Mouse (Mus musculus): Measurements from ENCODE around the gene Pdzd7. TPM values are rescaled to one million over a fixed set of nuclear protein-coding genes. Genes with fewer than 3 reads are reported as not detected.
A peak's percentile ranks its signal among the peaks of the same experiment; 100 is the strongest.

Gene Pdzd7
- total RNA-seq, 1 experiment, result 0.45 TPM

GRCm38 (mm10) chr19:45013581-45014225 lies 31.8 kb downstream of the Pdzd7 start:
- no peak overlapping the region for H3K4me3 ChIP-seq (ENCODE audit: insufficient read depth in 1 of 2, low read depth in 1 of 2, low read length in 2 of 2, poor library complexity in 1 of 2, severe bottlenecking in 1 of 2)
- H3K9ac ChIP-seq (ENCODE audit: insufficient read depth, low read depth, low read length, poor library complexity, severe bottlenecking), result no peak overlapping the region
- H3K36me3 ChIP-seq (ENCODE audit: control insufficient read depth, insufficient read depth, low read length, poor library complexity, severe bottlenecking), result peaks cover 28% of the 10 kb centered on the region
- in situ Hi-C loops (cut with MboI; ENCODE audit: low sequenced_read_pairs in 2 of 2, unreplicated experiment in 2 of 2), result no loop called here
- TF ChIP-seq CHD2 (IDR thresholded peaks at IDR 0.05; ENCODE audit: low read depth, low read length) (no peak), MAFK (IDR thresholded peaks at IDR 0.05; ENCODE audit: insufficient read depth, low read depth, low read length) (no peak), HCFC1 (IDR thresholded peaks at IDR 0.05; ENCODE audit: borderline replicate concordance, insufficient read depth, low read length) (no peak), ZNF384 (IDR thresholded peaks at IDR 0.05; ENCODE audit: low read depth, low read length) (no peak), ZC3H11A (IDR thresholded peaks at IDR 0.05; ENCODE audit: borderline replicate concordance, low read depth, low read length) (no peak)
- H3K27ac ChIP-seq (ENCODE audit: insufficient read depth, low read depth, low read length, poor library complexity, severe bottlenecking), result 0 out of 2 replicates have a peak overlapping the region, but pooled peaks have one; percentile 9
- DNase-seq (ENCODE audit: low read depth, low spot score), result no peak
- H3K9me3 ChIP-seq (ENCODE audit: control insufficient read depth, insufficient read depth, low read depth, low read length), result no peaks in the 10 kb centered on the region
- peaks cover 12 to 17% of the 10 kb centered on the region in 2 experiments for H3K4me1 ChIP-seq (ENCODE audit: control insufficient read depth in 2 of 2, insufficient read depth in 2 of 2, low read length in 2 of 2, poor library complexity in 1 of 2)

GRCm38 (mm10) chr19:45012636-45013035 lies 32.9 kb downstream of the Pdzd7 start:
- Histone ChIP-seq H3K9me3 (ENCODE audit: control insufficient read depth, insufficient read depth, low read depth, low read length) (no peaks in the 10 kb centered on the region), H3K36me3 (ENCODE audit: control insufficient read depth, insufficient read depth, low read length, poor library complexity, severe bottlenecking) (peaks cover 37% of the 10 kb centered on the region), H3K4me1 (ENCODE audit: control insufficient read depth in 2 of 2, insufficient read depth in 2 of 2, low read length in 2 of 2, poor library complexity in 1 of 2) (peaks cover 13 to 17% of the 10 kb centered on the region in 2 experiments; a peak in 3 of 4 replicates), H3K27ac (ENCODE audit: insufficient read depth, low read depth, low read length, poor library complexity, severe bottlenecking) (no peak overlapping the region), H3K4me3 (ENCODE audit: insufficient read depth in 1 of 2, low read depth in 1 of 2, low read length in 2 of 2, poor library complexity in 1 of 2, severe bottlenecking in 1 of 2) (no peak overlapping the region), H3K9ac (ENCODE audit: insufficient read depth, low read depth, low read length, poor library complexity, severe bottlenecking) (no peak overlapping the region)
- no peak for TF ChIP-seq MAFK (IDR thresholded peaks at IDR 0.05; ENCODE audit: insufficient read depth, low read depth, low read length)
- no peak for TF ChIP-seq ZNF384 (IDR thresholded peaks at IDR 0.05; ENCODE audit: low read depth, low read length)
- TF ChIP-seq HCFC1 (IDR thresholded peaks at IDR 0.05; ENCODE audit: borderline replicate concordance, insufficient read depth, low read length), result no peak
- TF ChIP-seq ZC3H11A (IDR thresholded peaks at IDR 0.05; ENCODE audit: borderline replicate concordance, low read depth, low read length), result no peak
- no peak for TF ChIP-seq CHD2 (IDR thresholded peaks at IDR 0.05; ENCODE audit: low read depth, low read length)
- no peak for DNase-seq (ENCODE audit: low read depth, low spot score)
- in situ Hi-C loops (cut with MboI; ENCODE audit: low sequenced_read_pairs in 2 of 2, unreplicated experiment in 2 of 2), result no loop called here

- TF ChIP-seq HCFC1 (IDR thresholded peaks at IDR 0.05; ENCODE audit: borderline replicate concordance, insufficient read depth, low read length), result no peak
- TF ChIP-seq MAFK (IDR thresholded peaks at IDR 0.05; ENCODE audit: insufficient read depth, low read depth, low read length), result no peak
- TF ChIP-seq ZC3H11A (IDR thresholded peaks at IDR 0.05; ENCODE audit: borderline replicate concordance, low read depth, low read length), result no peak
- TF ChIP-seq ZNF384 (IDR thresholded peaks at IDR 0.05; ENCODE audit: low read depth, low read length), result no peak
- no peak for TF ChIP-seq CHD2 (IDR thresholded peaks at IDR 0.05; ENCODE audit: low read depth, low read length)
- no peak overlapping the region for H3K27ac ChIP-seq (ENCODE audit: insufficient read depth, low read depth, low read length, poor library complexity, severe bottlenecking)
Observed at GRCm38 (mm10) chr19:45012219-45012618, 33.3 kb downstream of the Pdzd7 start.

GRCm38 (mm10) chr19:45010646-45011045 lies 34.9 kb downstream of the Pdzd7 start:
- peaks cover 41% of the 10 kb centered on the region for H3K36me3 ChIP-seq (ENCODE audit: control insufficient read depth, insufficient read depth, low read length, poor library complexity, severe bottlenecking)

More at GRCm38 (mm10) chr19:45012219-45012618, 33.3 kb downstream of the Pdzd7 start:
- no peak for DNase-seq (ENCODE audit: low read depth, low spot score)
- no peaks in the 10 kb centered on the region for H3K9me3 ChIP-seq (ENCODE audit: control insufficient read depth, insufficient read depth, low read depth, low read length)
- no peak overlapping the region for H3K9ac ChIP-seq (ENCODE audit: insufficient read depth, low read depth, low read length, poor library complexity, severe bottlenecking)
- H3K4me3 ChIP-seq (ENCODE audit: insufficient read depth in 1 of 2, low read depth in 1 of 2, low read length in 2 of 2, poor library complexity in 1 of 2, severe bottlenecking in 1 of 2), result no peak overlapping the region
- peaks cover 17% of the 10 kb centered on the region in 2 experiments; a peak in 3 of 4 replicates for H3K4me1 ChIP-seq (ENCODE audit: control insufficient read depth in 2 of 2, insufficient read depth in 2 of 2, low read length in 2 of 2, poor library complexity in 1 of 2)
- peaks cover 41% of the 10 kb centered on the region for H3K36me3 ChIP-seq (ENCODE audit: control insufficient read depth, insufficient read depth, low read length, poor library complexity, severe bottlenecking)
- in situ Hi-C loops (cut with MboI; ENCODE audit: low sequenced_read_pairs in 2 of 2, unreplicated experiment in 2 of 2), result no loop called here

More at GRCm38 (mm10) chr19:45010646-45011045, 34.9 kb downstream of the Pdzd7 start:
- Histone ChIP-seq H3K9ac (ENCODE audit: insufficient read depth, low read depth, low read length, poor library complexity, severe bottlenecking) (no peak overlapping the region), H3K27ac (ENCODE audit: insufficient read depth, low read depth, low read length, poor library complexity, severe bottlenecking) (no peak overlapping the region), H3K4me3 (ENCODE audit: insufficient read depth in 1 of 2, low read depth in 1 of 2, low read length in 2 of 2, poor library complexity in 1 of 2, severe bottlenecking in 1 of 2) (no peak overlapping the region), H3K4me1 (ENCODE audit: control insufficient read depth in 2 of 2, insufficient read depth in 2 of 2, low read length in 2 of 2, poor library complexity in 1 of 2) (peaks cover 18 to 19% of the 10 kb centered on the region in 2 experiments; a peak in 3 of 4 replicates), H3K9me3 (ENCODE audit: control insufficient read depth, insufficient read depth, low read depth, low read length) (no peaks in the 10 kb centered on the region)
- no peak for DNase-seq (ENCODE audit: low read depth, low spot score)
- in situ Hi-C loops (cut with MboI; ENCODE audit: low sequenced_read_pairs in 2 of 2, unreplicated experiment in 2 of 2), result no loop called here
- no peak for TF ChIP-seq ZNF384 (IDR thresholded peaks at IDR 0.05; ENCODE audit: low read depth, low read length)
